Mouse (Mus musculus): ENCODE data around the gene Ube2ql1.

DNA sequence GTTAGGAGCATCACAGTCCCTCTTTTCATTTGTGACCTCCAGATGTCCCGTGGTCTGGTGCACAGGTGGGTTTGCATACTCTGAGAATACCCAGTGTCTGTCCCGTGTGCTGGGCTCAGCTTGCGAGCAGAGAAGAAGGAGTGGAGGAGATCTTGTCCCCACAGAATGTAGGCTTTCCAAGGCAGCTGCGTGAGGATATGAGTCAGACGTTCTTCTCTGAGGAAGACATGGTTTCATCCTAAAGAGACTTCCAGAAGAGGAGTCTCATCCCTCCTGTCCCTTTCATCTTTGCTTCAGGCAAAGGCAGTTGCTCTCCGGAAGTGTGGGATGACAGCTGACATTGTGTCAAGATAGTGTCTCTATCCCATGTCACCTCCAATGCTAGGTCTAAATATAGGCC is 11.8 kb upstream of the Ube2ql1 start:
- TF ChIP-seq CTCF (IDR thresholded peaks at IDR 0.05; ENCODE audit: borderline replicate concordance, insufficient read depth, low read length): no peak
- no peak for TF ChIP-seq POLR2A (IDR thresholded peaks at IDR 0.05; ENCODE audit: low read depth, low read length)
